Mouse (Mus musculus) forebrain, embryonic 10.5 days (tissue): ENCODE data around the gene Ptprn2. TPM values are rescaled to one million over a fixed set of nuclear protein-coding genes. Genes with fewer than 3 reads are reported as not detected.

Source experiments
- DNase-seq: peaks from one replicate; pipeline ENCODE4 v3.0.0-alpha.2; 2017; ENCODE audit warnings: low spot score; ENCODE audit errors: extremely low spot score
- H3K27ac ChIP-seq: fragments of 300-500 bp; sonication (generic); 2 replicates; pipeline ENCODE4 v1.5.1; 2016; ENCODE audit warnings: mild to moderate bottlenecking
- H3K27me3 ChIP-seq: fragments of 300-500 bp; sonication (generic); 2 replicates; pipeline ENCODE4 v1.6.1; 2016; ENCODE audit warnings: mild to moderate bottlenecking; ENCODE audit not compliant: poor library complexity, severe bottlenecking
- H3K36me3 ChIP-seq: fragments of 300-500 bp; sonication (generic); replicated peaks from 2 replicates; pipeline ENCODE4 v1.6.1; 2016; ENCODE audit warnings: mild to moderate bottlenecking, moderate library complexity
- H3K4me1 ChIP-seq: fragments of 300-500 bp; sonication (generic); 2 replicates; pipeline ENCODE4 v1.6.1; 2016
- H3K4me3 ChIP-seq: fragments of 300-500 bp; sonication (generic); 2 replicates; pipeline ENCODE4 v1.5.1; 2016; ENCODE audit warnings: mild to moderate bottlenecking, moderate library complexity
- H3K9me3 ChIP-seq: fragments of 300-500 bp; sonication (generic); 2 replicates; pipeline ENCODE4 v1.6.1; 2016; ENCODE audit warnings: mild to moderate bottlenecking, moderate library complexity
- WGBS: fragments of 180-500 bp; shearing (Covaris S2); methylation state at CpG from one replicate; pipeline ENCODE4 v1.1.7; 2016; 5-methylcytosine and 5-hydroxymethylcytosine counted together
- polyA plus RNA-seq: library from polyadenylated mRNA; unstranded; fragments of >200 nt; fragmentation: Nextera tagmentation; extraction: Ambion mirVana; gene quantifications from 2 replicates; pipeline ENCODE4 v1.2.1, GENCODE M21; 2016

The Ptprn2 gene
- polyA plus RNA-seq, 1 experiment from 2014 or later: 4.8 TPM

DNA sequence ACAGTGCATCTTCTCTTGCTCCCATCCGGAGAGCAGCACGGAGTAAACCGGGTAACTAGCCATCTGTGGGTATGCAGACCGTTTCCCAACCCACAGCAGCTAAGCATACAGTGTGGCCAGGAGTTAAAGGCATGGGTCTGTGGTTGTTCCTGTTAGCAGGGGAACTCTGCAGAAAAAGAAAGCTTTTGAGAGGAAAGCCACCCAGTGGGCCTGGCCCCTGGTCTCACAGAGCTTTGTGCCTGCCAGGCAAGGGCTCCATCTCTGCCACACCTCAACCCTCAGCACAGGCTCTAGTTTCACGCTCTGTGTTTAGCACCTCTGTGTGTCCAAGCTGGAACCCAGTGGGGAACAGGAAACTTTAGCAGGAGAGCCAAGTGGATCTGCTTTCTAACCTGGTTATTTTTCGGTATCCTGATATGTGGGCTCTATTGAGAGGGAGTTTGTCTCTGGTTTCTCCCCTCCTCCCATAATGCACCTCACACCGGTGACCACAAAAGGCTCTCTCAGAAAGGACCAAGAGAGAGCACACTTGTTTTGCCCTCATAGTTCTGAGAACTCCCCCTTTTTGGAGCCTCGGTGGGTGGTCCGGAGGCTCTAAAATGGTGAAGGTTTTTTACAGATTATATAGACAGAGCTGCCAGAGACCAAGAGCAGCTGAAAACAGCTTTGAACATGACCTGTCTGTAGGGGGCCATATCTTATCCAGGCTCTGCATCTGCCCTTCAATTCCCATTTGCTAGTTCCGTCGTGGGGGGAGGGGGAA is 766.3 kb downstream of the Ptprn2 start:
- Histone ChIP-seq H3K27ac (peak overlapping the region; percentile 84), H3K4me1 (peaks cover 82% of the 10 kb centered on the region), H3K27me3 (peaks cover 15% of the 10 kb centered on the region; the same call in 1 of the 2 replicates), H3K36me3 (peaks cover 76% of the 10 kb centered on the region), H3K4me3 (no peak overlapping the region), H3K9me3 (no peaks in the 10 kb centered on the region)
- DNase-seq: peak; percentile 44
- WGBS: 36% methylated on average over 11 of the region's 11 CpGs

DNA sequence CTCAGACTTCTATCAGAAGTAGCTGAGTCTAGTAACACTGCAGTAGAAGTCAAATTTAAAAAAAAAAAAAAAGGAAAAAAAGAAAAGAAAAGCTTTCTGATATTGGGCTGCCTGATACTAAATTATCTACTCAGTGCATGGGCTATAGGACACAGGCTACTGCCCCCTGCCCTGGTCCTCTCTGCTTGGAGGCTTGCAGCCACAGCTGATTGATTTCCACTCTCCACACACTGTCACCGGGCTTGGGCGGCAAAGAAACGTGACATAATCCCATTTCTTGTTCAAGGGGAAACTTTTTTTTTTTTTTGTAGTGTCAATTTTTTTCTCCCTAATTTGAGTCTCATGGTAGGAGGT is 766.9 kb downstream of the Ptprn2 start:
- DNase-seq: no peak
- Histone ChIP-seq H3K27me3 (peaks cover 15% of the 10 kb centered on the region; the same call in 1 of the 2 replicates), H3K4me1 (peaks cover 88% of the 10 kb centered on the region), H3K4me3 (no peak overlapping the region), H3K36me3 (peaks cover 70% of the 10 kb centered on the region), H3K9me3 (no peaks in the 10 kb centered on the region), H3K27ac (peak overlapping the region; percentile 84; the same call in 1 of the 2 replicates)
- 21% methylated on average over 3 of the region's 3 CpGs for WGBS

DNA sequence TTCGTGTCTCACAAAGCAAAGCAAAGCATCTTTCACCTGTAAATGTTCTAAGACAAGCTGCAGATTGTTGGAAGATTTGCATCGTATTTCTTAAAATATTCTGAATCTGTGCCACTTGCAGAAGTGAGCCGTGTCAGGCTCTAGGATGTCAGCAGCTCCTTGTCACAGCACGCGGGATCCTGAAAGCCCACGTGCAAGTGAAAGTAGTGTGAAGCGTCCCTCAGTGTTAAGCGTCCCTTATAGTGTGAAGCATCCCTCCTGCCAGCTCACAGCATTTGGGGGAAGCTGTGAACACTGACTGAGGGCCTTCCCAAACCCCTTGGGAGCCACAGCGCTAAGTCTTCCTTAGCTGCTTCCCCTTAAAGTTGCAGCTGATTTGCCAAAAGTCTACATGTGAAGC is 768.8 kb downstream of the Ptprn2 start:
- H3K4me1 ChIP-seq: peaks cover 100% of the 10 kb centered on the region

DNA sequence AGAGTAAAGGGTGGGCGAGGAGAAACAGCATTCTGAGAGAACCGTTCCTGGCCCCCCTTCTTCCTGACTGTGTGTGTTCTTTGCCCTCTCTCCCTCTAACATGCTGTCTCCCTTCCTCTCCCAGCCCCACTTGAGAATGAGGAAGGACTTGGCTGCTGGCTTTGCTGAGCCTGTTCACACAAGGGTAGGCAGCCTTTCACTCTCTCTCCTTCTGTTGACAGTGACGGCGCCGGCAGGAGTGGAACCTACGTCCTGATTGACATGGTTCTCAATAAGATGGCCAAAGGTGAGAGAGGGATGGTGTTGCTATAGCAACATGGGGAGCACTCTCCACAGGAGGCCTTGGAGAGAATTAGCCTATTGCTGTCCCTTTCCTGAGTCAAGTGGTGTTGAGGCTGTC is 769.8 kb downstream of the Ptprn2 start:
- Histone ChIP-seq H3K36me3 (peaks cover 52% of the 10 kb centered on the region), H3K4me3 (no peak overlapping the region), H3K27me3 (peaks cover 20% of the 10 kb centered on the region), H3K27ac (peak overlapping the region; percentile 92), H3K4me1 (peaks cover 100% of the 10 kb centered on the region), H3K9me3 (no peaks in the 10 kb centered on the region)
- DNase-seq: no peak
- WGBS: 35% methylated on average over 6 of the region's 6 CpGs

More for the DNA sequence above, 768.8 kb downstream of the Ptprn2 start:
- no peak overlapping the region for H3K4me3 ChIP-seq
- DNase-seq: no peak
- peak overlapping the region; percentile 92 for H3K27ac ChIP-seq
- 82% methylated on average over 9 of the region's 9 CpGs for WGBS
- H3K36me3 ChIP-seq: peaks cover 53% of the 10 kb centered on the region
- H3K9me3 ChIP-seq: no peaks in the 10 kb centered on the region
- peaks cover 20% of the 10 kb centered on the region for H3K27me3 ChIP-seq

DNA sequence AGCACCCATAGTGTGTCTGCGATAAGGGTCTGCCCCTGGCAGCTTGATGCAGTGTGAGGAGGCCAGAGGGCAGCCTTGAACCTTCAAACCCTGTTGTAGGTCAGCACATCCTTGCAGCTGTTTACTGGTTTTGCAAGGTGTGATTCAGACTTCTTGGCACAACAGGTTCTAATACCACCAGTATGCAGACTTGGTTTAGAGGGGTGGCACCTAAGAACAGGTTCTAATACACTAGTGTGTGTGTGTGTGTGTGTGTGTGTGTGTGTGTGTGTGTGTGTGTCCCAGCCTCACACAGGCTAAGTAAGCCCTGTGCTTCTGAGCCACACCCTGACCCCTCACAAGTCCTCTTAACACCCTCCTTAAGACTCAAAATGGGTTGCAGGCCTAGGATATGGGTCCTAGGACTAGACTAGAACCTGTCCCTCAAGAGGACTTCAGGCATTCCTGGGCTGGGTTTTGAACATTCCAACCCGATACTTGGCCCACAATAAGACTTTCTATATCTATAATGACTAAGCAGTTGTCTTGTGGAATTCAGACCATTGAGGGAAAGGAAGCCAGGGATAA is 770.3 kb downstream of the Ptprn2 start:
- H3K4me1 ChIP-seq: peaks cover 99% of the 10 kb centered on the region
- peak overlapping the region; percentile 92 for H3K27ac ChIP-seq
- DNase-seq: no peak
- H3K27me3 ChIP-seq: peaks cover 20% of the 10 kb centered on the region
- 61% methylated on average over 2 of the region's 2 CpGs for WGBS
- H3K4me3 ChIP-seq: no peak overlapping the region
- H3K9me3 ChIP-seq: no peaks in the 10 kb centered on the region
- H3K36me3 ChIP-seq: peaks cover 52% of the 10 kb centered on the region

DNA sequence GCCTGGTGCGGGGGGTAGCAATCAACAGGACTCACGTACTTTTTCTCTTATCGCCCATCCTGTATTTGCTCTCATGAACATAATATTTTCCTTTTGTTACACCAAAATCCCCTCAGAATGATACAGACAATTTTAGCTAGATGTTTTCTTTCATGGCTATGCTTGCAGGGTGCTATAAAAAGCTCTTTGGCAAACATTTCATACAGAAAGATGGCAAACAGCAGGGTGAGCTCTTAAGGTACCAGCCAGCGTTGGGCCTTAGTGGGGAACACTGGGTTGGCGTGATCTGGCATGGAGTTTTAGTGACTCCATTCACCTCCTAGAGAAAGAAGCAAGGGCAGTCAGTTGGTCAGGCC is 771.3 kb downstream of the Ptprn2 start:
- DNase-seq: no peak
- Histone ChIP-seq H3K4me1 (peaks cover 99% of the 10 kb centered on the region), H3K27ac (peak overlapping the region; percentile 92), H3K27me3 (peaks cover 20% of the 10 kb centered on the region), H3K9me3 (no peaks in the 10 kb centered on the region), H3K4me3 (no peak overlapping the region), H3K36me3 (peaks cover 55% of the 10 kb centered on the region)
- WGBS: 15% methylated on average over 5 of the region's 5 CpGs

DNA sequence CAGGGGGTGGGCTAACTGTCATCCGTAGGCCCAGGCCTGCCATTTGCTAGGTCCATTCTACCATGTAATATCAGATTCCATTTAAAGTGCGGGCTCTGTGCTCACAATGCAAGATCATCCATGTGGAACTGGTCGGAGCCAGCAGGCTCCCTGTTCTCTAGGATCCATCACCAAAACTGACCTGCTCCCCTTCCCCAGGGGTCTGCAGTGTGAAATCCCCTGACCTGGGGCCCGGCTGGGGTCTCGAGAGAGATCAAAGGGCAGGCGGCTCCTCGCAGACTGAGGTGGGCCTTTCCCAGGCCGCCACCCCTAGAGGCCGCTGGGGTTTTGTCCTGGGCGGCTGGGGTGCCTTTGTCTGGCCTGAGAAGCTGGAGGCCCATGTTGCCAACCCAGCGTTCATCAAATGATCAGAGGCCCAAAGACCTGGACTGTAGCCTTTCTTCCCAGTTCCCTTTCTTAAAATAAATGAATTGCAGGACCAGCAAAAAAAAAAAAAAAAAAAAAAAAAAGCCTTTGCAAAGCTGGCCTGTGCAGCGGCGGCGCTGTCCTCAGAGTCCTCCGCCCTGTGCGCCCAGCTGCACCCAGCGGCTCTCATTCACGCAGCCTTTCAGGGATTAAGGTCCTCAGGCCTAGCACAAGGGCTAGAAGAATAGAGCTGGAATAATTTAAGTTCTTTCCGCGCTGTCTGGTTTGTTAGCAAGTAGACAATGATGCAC is 771.8 kb downstream of the Ptprn2 start:
- Histone ChIP-seq H3K4me3 (peak overlapping the region; percentile 23; the same call in 1 of the 2 replicates), H3K36me3 (peaks cover 60% of the 10 kb centered on the region), H3K4me1 (peaks cover 99% of the 10 kb centered on the region), H3K27me3 (peaks cover 20% of the 10 kb centered on the region), H3K9me3 (no peaks in the 10 kb centered on the region), H3K27ac (peak overlapping the region; percentile 92)
- 4% methylated on average over 20 of the region's 20 CpGs for WGBS
- peak; percentile 87 for DNase-seq

DNA sequence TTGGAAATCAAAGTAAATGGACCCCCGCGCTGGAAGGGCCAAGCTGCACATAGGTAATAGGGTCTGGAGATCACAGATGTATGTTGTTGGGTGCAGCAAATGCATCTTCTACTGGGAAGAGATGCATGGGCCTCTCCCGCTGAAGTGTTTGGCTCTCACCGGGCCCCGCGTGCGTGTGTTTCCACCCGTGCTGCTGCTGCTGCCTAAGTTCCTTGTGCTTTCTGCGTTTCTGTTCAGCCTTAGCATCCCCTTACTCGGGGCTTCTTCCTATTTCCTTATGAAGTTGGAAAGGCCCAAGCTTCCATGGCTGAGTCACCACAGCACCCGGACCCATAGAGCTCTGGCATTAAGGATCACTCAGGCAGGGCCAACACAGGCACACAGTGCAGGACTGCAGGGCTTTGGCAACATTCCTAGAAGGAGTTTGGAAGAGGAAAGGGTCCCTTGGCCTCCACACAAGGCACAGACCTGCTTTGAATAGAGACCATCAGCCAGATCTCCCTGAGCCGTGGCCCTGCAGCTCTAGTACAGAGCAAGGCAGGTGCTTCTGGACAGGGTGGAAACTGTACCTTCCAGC is 772.5 kb downstream of the Ptprn2 start:
- 22% methylated on average over 12 of the region's 12 CpGs for WGBS
- H3K4me3 ChIP-seq: peak overlapping the region; percentile 23; the same call in 1 of the 2 replicates
- no peaks in the 10 kb centered on the region for H3K9me3 ChIP-seq
- peaks cover 65% of the 10 kb centered on the region for H3K36me3 ChIP-seq
- DNase-seq: no peak
- H3K4me1 ChIP-seq: peaks cover 99% of the 10 kb centered on the region
- peaks cover 20% of the 10 kb centered on the region for H3K27me3 ChIP-seq
- peak overlapping the region; percentile 92 for H3K27ac ChIP-seq

DNA sequence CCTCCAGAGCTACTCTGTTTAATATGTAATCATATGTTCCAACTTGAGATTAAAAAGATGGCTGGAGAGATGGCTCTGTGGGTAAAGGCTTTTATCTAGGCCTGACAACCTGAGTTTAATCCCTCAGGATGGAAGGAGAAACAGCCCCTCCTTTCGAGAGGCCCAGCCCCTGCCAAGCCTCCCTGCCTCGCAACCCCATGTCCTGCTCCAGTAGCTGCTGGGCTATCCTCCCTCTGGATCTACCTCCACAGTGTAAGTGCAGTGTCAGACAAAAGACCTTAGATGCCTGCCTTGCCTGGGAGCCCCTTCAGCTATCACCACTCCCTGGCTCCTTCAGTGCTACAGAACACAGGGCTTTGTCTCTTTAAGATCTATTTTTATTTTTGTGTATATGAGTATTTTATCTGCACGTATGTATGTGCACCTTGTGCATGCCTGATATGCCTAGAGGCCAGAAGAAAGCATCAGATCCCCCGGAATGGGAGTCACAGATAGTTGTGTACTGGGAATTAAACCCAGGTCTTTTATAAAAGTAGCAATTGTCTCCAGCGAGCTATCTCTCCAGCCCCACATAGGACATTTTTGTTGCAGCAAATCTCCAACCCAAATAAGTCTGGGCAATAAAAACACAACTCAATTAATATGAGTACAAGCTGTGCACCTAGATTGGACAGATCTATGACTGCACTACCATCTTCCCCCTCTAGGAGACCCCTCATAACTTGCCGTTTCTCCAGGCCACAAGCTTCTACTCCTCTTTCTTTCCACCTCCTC is 775.1 kb downstream of the Ptprn2 start:
- H3K27ac ChIP-seq: peak overlapping the region; percentile 62
- 58% methylated on average over 6 of the region's 6 CpGs for WGBS
- H3K4me3 ChIP-seq: no peak overlapping the region
- peaks cover 75% of the 10 kb centered on the region for H3K4me1 ChIP-seq
- peaks cover 5% of the 10 kb centered on the region for H3K27me3 ChIP-seq
- H3K9me3 ChIP-seq: no peaks in the 10 kb centered on the region
- DNase-seq: no peak
- peaks cover 53% of the 10 kb centered on the region for H3K36me3 ChIP-seq

DNA sequence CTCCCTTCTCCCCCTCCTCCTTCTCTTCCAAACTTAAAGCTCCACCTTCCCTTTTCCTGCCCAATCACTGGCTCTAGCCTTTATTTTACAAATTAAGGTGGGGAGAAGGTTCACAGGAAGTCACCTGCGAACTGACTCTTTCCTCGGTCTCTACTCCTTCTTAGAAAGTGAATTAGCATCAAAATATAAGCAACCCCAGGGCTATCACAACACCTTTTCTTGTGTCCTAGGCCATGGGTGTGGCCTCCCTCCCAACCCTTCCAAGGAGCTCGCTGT is 775.6 kb downstream of the Ptprn2 start:
- peak overlapping the region; percentile 62; the same call in 1 of the 2 replicates for H3K27ac ChIP-seq

DNA sequence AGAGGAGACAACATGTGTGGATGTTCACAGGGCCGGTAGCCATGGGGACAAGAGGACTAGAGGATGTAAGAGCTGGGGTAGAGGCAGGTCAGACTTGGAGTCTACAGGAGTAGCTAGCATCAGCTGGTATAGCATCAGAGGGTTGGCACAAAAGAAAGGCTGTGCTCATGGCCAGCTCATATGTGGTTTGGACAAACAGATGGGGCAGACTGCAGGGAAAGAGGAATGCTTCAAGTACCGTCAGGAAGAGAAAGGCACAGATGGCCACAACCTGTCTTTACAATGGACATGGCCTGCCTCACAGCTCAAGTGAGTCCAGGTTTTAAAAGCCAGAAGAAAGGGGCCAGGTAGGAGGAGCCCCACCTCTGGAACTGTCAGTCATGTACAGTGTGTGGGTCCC is 776.5 kb downstream of the Ptprn2 start:
- no peaks in the 10 kb centered on the region for H3K9me3 ChIP-seq
- H3K36me3 ChIP-seq: peaks cover 64% of the 10 kb centered on the region
- no peak for DNase-seq
- H3K27ac ChIP-seq: peak overlapping the region; percentile 62; the same call in 1 of the 2 replicates
- H3K4me3 ChIP-seq: no peak overlapping the region
- H3K27me3 ChIP-seq: peaks cover 5% of the 10 kb centered on the region
- peaks cover 60% of the 10 kb centered on the region for H3K4me1 ChIP-seq
- WGBS: 90% methylated on average over 2 of the region's 2 CpGs

More for the DNA sequence above, 775.6 kb downstream of the Ptprn2 start:
- Histone ChIP-seq H3K4me1 (peaks cover 69% of the 10 kb centered on the region), H3K27me3 (peaks cover 5% of the 10 kb centered on the region), H3K36me3 (peaks cover 55% of the 10 kb centered on the region), H3K4me3 (no peak overlapping the region), H3K9me3 (no peaks in the 10 kb centered on the region)
- no peak for DNase-seq
- 44% methylated on average over 3 of the region's 3 CpGs for WGBS

DNA sequence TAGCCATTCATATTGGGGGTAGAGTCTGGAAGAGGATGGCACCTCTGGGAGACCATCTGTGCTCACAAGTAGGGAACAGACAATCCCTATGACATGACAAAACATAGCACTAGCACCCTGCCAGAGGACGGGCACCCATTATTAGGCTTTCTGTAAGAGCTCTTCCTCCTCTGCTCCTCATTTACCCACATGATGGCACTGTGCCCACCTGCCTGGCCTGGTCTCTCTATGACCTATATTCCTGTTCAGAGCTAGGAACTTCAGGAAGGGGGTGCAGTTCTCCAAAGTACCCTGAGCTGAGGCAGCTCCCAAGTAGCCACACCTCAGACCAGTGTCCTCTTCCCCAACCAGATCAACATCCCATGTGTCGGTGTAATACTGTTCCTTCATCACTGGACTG is 777.6 kb downstream of the Ptprn2 start:
- Histone ChIP-seq H3K4me3 (no peak overlapping the region), H3K27me3 (peaks cover 5% of the 10 kb centered on the region), H3K4me1 (peaks cover 50% of the 10 kb centered on the region), H3K9me3 (no peaks in the 10 kb centered on the region), H3K36me3 (peaks cover 69% of the 10 kb centered on the region), H3K27ac (peak overlapping the region; percentile 62; the same call in 1 of the 2 replicates)
- 92% methylated on average over 2 of the region's 2 CpGs for WGBS
- DNase-seq: no peak
